Mouse (Mus musculus): ENCODE data around the gene Robo3.

DNA sequence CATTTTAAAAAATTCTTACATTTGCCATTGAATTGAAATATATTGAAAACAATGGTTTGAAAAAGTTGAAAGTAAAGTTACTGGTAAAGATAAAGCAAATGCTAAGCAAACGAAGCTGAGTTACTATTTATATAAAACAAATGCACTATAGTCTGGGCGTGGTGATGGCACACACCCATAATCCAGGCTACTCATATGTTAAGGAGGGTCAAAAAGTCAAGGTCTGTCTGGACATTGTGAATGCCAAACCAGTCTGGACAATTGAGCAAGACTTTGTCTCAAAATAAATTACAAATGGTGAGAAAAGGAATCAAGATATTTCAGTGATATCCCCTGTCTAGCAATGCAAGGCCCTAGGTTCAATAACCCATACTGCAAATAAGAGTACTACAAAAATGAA lies 42.2 kb downstream of the Robo3 start:
- TF ChIP-seq CTCF (IDR thresholded peaks at IDR 0.05; ENCODE audit: insufficient read depth, low read depth, low read length) (no peak), POLR2A (IDR thresholded peaks at IDR 0.05; ENCODE audit: insufficient read depth, low read depth, low read length) (no peak)
